Mouse (Mus musculus) kidney, adult 2 months (tissue): ENCODE results near the gene Tas2r126.

ENCODE experiments used
- CTCF ChIP-seq: fragments of 200-500 bp; conservative IDR thresholded peaks from 2 replicates; pipeline ENCODE4 v1.5.1; 2011; ENCODE audit warnings: low read depth, mild to moderate bottlenecking, control low read depth, low read length, moderate library complexity, mixed read lengths; ENCODE audit not compliant: insufficient read depth, insufficient read length
- POLR2A ChIP-seq: fragments of 200-500 bp; IDR thresholded peaks from one replicate; pipeline ENCODE4 v1.6.1; 2011; ENCODE audit warnings: low read depth, low read length, control low read depth

DNA sequence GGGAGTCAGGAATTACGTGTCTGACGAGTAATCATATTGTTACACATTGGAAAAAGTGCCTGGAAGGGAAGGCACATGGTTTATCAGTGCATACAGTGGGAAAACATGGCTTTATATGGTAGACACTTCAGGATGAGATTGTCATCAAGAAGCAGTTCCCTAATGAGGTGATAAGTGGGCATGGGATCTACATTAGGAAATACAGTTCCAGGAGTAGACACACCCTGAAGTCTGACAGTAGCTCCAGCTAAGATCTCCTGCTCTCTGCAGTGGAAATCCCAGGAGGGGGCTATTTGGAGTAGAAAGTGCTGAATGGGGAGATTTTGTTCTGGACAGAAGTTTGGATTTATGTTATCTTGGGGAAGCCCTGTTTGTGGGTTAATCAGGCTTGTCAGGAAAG is 7.1 kb downstream of the Tas2r126 start:
- TF ChIP-seq CTCF (no peak), POLR2A (no peak)
